Mouse (Mus musculus) right cerebral cortex, postnatal 4 days (tissue): Measurements from ENCODE around the gene 9030624G23Rik.
"Not testable (repeated sequence)": the region's sequence is repeated elsewhere in the genome, so short reads cannot be mapped to it uniquely, and the experiment has no call there.

Experiments used
- DNase-seq: peaks from one replicate; pipeline ENCODE4 v3.0.0-alpha.2; 2022

9030624G23Rik gene

DNA sequence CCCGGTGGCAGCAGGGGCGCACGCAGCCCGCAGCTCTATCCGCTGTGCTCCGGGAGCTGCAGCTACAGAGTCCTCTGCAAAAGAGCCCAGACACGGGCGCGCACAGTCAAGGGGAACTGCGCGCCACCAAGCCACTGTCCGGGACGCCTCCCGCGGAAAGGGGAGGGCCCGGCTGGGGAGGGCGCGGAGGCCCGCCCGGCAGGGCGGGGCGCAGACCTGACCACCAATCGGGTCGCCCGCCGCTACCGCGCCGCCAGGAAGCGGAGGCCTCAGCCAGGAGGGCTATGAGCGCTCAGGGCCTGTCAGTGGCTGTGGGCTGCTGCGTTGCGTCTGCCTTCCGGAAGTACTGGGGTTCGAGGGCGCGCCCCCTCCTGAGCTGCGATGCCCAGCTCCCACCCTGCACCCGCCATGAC lies at the start of gene 9030624G23Rik:
9030624G23Rik (minus strand) TSS at position 139 of the 413 bp plus-strand sequence.
- peak; percentile 33 for DNase-seq

DNA sequence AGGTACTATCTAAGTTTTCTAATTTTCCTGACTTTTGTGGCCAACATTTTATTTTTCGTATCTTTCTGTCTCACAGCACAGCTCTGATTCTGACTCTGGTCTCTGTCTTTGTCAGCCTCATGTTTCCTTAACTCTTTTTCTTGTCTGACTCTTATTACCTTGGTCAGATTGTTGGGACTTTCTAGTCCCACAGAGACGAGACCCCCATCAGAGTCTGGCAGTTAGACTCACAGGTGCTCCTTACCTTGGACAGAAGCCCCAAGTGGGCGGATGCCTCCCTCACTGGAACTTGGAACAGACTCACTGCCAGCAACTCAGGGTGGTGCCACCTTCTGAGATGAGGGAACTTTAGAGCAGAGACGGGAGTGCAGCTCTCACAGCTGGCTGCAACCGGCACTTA lies 13.9 kb downstream of the 9030624G23Rik start:
- not testable (repeated sequence) for DNase-seq
